Mouse (Mus musculus) C2C12 (cell line): ENCODE measurements around the gene Klf5. TPM values are rescaled to one million over a fixed set of nuclear protein-coding genes. Genes with fewer than 3 reads are reported as not detected.

Source experiments
- H3K27me3 ChIP-seq: one replicate; pipeline ENCODE4 v1.6.1; 2011; ENCODE audit not compliant: control insufficient read depth, insufficient read depth, insufficient read length
- H3K36me3 ChIP-seq: one replicate; pipeline ENCODE4 v1.6.1; 2011; ENCODE audit not compliant: control insufficient read depth, insufficient read depth
- H3K4me3 ChIP-seq: one replicate; pipeline ENCODE4 v1.5.1; 2011; ENCODE audit warnings: mild to moderate bottlenecking, control low read depth; ENCODE audit not compliant: poor library complexity, insufficient read depth, severe bottlenecking
- H3K79me2 ChIP-seq: one replicate; pipeline ENCODE4 v1.6.1; 2011; ENCODE audit not compliant: control insufficient read depth, insufficient read depth
- H3K79me3 ChIP-seq: one replicate; pipeline ENCODE4 v1.6.1; 2011; ENCODE audit warnings: low read depth, control low read depth
- H3ac ChIP-seq: one replicate; pipeline ENCODE3; 2011; ENCODE audit warnings: low read depth; ENCODE audit not compliant: control insufficient read depth, insufficient read length
- CEBPB ChIP-seq: IDR thresholded peaks from one replicate; pipeline ENCODE4 v1.6.1; 2011; ENCODE audit warnings: low read depth, mild to moderate bottlenecking, control low read depth, moderate library complexity
- CTCF ChIP-seq: IDR thresholded peaks from one replicate; pipeline ENCODE4 v1.5.1; 2011; ENCODE audit not compliant: control insufficient read depth, insufficient read depth, insufficient read length
- FOSL1 ChIP-seq: IDR thresholded peaks from one replicate; pipeline ENCODE4 v1.8.0; 2011; ENCODE audit warnings: mild to moderate bottlenecking, low read length; ENCODE audit not compliant: poor library complexity, insufficient read depth, severe bottlenecking
- MAX ChIP-seq: IDR thresholded peaks from one replicate; pipeline ENCODE4 v1.6.1; 2011; ENCODE audit warnings: mild to moderate bottlenecking, control low read depth
- MYOD1 ChIP-seq: IDR thresholded peaks from one replicate; pipeline ENCODE4 v1.6.1; 2011; ENCODE audit warnings: low read depth; ENCODE audit not compliant: control insufficient read depth, insufficient read length
- MYOG ChIP-seq: IDR thresholded peaks from one replicate; pipeline ENCODE4 v1.6.1; 2011; ENCODE audit not compliant: control insufficient read depth, insufficient read length; ENCODE audit errors: extremely low read depth
- USF1 ChIP-seq: IDR thresholded peaks from one replicate; pipeline ENCODE4 v1.6.1; 2011; ENCODE audit warnings: low read depth, mild to moderate bottlenecking, control low read depth, moderate library complexity
- polyA plus RNA-seq: library from polyadenylated mRNA; unstranded; fragments of >200 nt; fragmentation: generic; extraction: Trizol; gene quantifications from one replicate; pipeline ENCODE4 v1.2.1, GENCODE M21; 2012; ENCODE audit warnings: missing spikeins

Klf5 gene
- polyA plus RNA-seq, 1 experiment: 26.7 TPM

- H3K27me3 ChIP-seq: no peaks in the 10 kb centered on the region
Measured at GRCm38 (mm10) chr14:99304387-99304786, 5.9 kb downstream of the Klf5 start.

GRCm38 (mm10) chr14:99304997-99305792 is 6.7 kb downstream of the Klf5 start:
- Histone ChIP-seq H3K27me3 (no peaks in the 10 kb centered on the region), H3K4me3 (no peak overlapping the region), H3K36me3 (peaks cover 88% of the 10 kb centered on the region), H3K79me2 (peaks cover 100% of the 10 kb centered on the region), H3ac (no peak overlapping the region), H3K79me3 (peaks cover 83% of the 10 kb centered on the region)
- TF ChIP-seq CTCF (no peak), USF1 (no peak), MYOG (no peak), FOSL1 (no peak), MAX (no peak), MYOD1 (no peak), CEBPB (no peak)

More at GRCm38 (mm10) chr14:99304387-99304786, 5.9 kb downstream of the Klf5 start:
- H3ac ChIP-seq: no peak overlapping the region
- H3K36me3 ChIP-seq: peaks cover 80% of the 10 kb centered on the region
- H3K4me3 ChIP-seq: no peak overlapping the region
- peaks cover 100% of the 10 kb centered on the region for H3K79me2 ChIP-seq
- H3K79me3 ChIP-seq: peaks cover 85% of the 10 kb centered on the region
- TF ChIP-seq CTCF: no peak
- no peak for TF ChIP-seq MYOD1

GRCm38 (mm10) chr14:99306410-99306809 is 7.9 kb downstream of the Klf5 start:
- no peaks in the 10 kb centered on the region for H3K27me3 ChIP-seq
- H3K79me2 ChIP-seq: peaks cover 100% of the 10 kb centered on the region
- peaks cover 97% of the 10 kb centered on the region for H3K36me3 ChIP-seq
- no peak overlapping the region for H3K4me3 ChIP-seq
- TF ChIP-seq MYOD1 (no peak), MYOG (no peak), CTCF (no peak), FOSL1 (no peak), CEBPB (no peak), USF1 (no peak), MAX (no peak)
- H3K79me3 ChIP-seq: peaks cover 81% of the 10 kb centered on the region
- H3ac ChIP-seq: no peak overlapping the region

DNA sequence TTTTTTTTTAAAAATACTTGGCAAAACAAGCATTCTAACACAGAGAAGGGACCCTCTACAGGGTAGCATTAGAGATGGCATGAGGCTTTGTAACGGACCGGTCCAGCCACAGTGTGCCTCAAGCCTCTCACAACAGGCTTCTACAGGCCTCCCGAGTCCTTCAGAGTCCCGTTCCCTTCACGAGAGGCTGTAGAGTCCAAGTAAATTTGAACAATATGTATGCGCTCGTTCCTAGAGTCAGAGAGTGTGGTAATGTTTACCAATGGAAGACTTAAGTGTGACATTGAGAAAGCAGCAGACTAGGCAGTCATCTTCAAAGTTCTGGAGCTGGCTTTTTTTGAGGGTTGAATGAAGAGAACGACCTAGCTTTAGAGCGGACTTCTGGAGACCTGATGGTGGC is 11.1 kb downstream of the Klf5 start:
- Histone ChIP-seq H3K4me3 (no peak overlapping the region), H3ac (no peak overlapping the region), H3K27me3 (no peaks in the 10 kb centered on the region), H3K79me3 (peaks cover 62% of the 10 kb centered on the region), H3K36me3 (peaks cover 87% of the 10 kb centered on the region), H3K79me2 (peaks cover 90% of the 10 kb centered on the region)
- no peak for TF ChIP-seq CEBPB

DNA sequence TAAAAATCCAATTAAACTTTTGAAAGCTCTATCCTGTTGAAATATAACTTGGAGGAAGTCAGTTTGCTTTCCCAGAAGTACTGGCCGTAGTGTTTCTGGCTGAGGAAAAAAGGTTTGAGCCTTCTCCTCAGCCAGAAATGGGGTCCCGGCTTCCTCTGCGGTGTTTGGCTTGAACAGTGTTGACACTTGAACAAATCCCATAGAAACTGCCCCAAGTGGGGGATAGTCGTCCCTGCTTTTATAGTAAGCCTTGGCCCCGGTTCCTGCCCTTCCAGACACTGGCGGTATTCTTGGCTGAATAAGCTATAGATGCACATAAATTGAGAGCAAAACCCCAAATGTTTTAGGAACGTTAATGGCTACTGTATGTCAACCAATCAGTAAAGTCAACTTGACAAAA is 11.9 kb downstream of the Klf5 start:
- TF ChIP-seq CEBPB (no peak), MYOD1 (no peak), USF1 (no peak)
- Histone ChIP-seq H3K36me3 (peaks cover 85% of the 10 kb centered on the region), H3K27me3 (no peaks in the 10 kb centered on the region), H3K4me3 (no peak overlapping the region), H3K79me3 (peaks cover 54% of the 10 kb centered on the region), H3ac (no peak overlapping the region), H3K79me2 (peaks cover 83% of the 10 kb centered on the region)

DNA sequence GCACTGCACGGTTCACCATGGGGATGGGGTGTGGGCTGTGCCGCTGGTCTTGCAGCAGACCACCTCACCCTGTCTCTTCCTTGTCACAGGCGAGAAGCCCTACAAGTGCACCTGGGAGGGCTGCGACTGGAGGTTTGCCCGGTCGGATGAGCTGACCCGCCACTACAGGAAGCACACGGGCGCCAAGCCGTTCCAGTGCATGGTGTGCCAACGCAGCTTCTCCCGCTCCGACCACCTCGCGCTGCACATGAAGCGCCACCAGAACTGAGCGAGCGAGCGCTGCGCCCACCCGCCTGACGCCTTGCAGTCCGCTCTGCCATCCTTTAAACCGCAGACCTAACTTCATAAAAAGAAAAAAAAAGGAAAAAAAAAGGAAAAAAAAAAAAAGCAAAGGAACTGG is 14.6 kb downstream of the Klf5 start:
- H3K4me3 ChIP-seq: no peak overlapping the region
- peaks cover 36% of the 10 kb centered on the region for H3K79me3 ChIP-seq
- peaks cover 61% of the 10 kb centered on the region for H3K36me3 ChIP-seq

More for the DNA sequence above, 14.6 kb downstream of the Klf5 start:
- Histone ChIP-seq H3K79me2 (peaks cover 56% of the 10 kb centered on the region), H3K27me3 (no peaks in the 10 kb centered on the region), H3ac (no peak overlapping the region)
- TF ChIP-seq MYOG (no peak), USF1 (no peak), MAX (no peak), CEBPB (no peak), MYOD1 (no peak)
